Mouse (Mus musculus) kidney, embryonic 16.5 days (tissue): ENCODE data around the gene Tmod3. TPM values are rescaled to one million over a fixed set of nuclear protein-coding genes. Genes with fewer than 3 reads are reported as not detected.
"Not testable (repeated sequence)": the region's sequence is repeated elsewhere in the genome, so short reads cannot be mapped to it uniquely, and the experiment has no call there.

Source experiments
- ATAC-seq: fragments of 200-750 bp; cut with Nextera tagmentation; 2 replicates; pipeline ENCODE4 v1.8.0; 2017; ENCODE audit warnings: moderate TSS enrichment; ENCODE audit not compliant: low FRiP score, low TSS enrichment
- H3K27ac ChIP-seq: fragments of 300-500 bp; sonication (generic); 2 replicates; pipeline ENCODE4 v1.5.1; 2014; ENCODE audit warnings: low read length
- H3K27me3 ChIP-seq: fragments of 300-500 bp; sonication (generic); 2 replicates; pipeline ENCODE4 v1.6.1; 2014; ENCODE audit warnings: low read length, control low read depth, mixed read lengths; ENCODE audit not compliant: insufficient read depth
- H3K36me3 ChIP-seq: fragments of 300-500 bp; sonication (generic); 2 replicates; pipeline ENCODE4 v1.6.1; 2014; ENCODE audit warnings: low read length, control low read depth, mixed read lengths; ENCODE audit not compliant: insufficient read depth
- H3K4me1 ChIP-seq: fragments of 300-500 bp; sonication (generic); 2 replicates; pipeline ENCODE4 v1.6.1; 2014; ENCODE audit warnings: low read length, control low read depth, mixed read lengths; ENCODE audit not compliant: insufficient read depth
- H3K4me2 ChIP-seq: fragments of 300-500 bp; sonication (generic); replicated peaks from 2 replicates; pipeline ENCODE4 v1.6.1; 2014; ENCODE audit warnings: low read depth, low read length
- H3K4me3 ChIP-seq: fragments of 300-500 bp; sonication (generic); 2 replicates; pipeline ENCODE4 v1.5.1; 2014; ENCODE audit warnings: mild to moderate bottlenecking, low read length
- H3K9ac ChIP-seq: fragments of 300-500 bp; sonication (generic); replicated peaks from 2 replicates; pipeline ENCODE4 v1.6.1; 2014; ENCODE audit warnings: low read length
- H3K9me3 ChIP-seq: fragments of 300-500 bp; sonication (generic); 2 replicates; pipeline ENCODE4 v1.6.1; 2016; ENCODE audit warnings: low read length, control low read depth
- WGBS: fragments of 180-500 bp; shearing (Covaris S2); extraction: QIAGEN DNeasy Blood & Tissue Kit; methylation state at CpG from one replicate; pipeline ENCODE4 v1.1.7; 2014; 5-methylcytosine and 5-hydroxymethylcytosine counted together
- polyA plus RNA-seq: library from polyadenylated mRNA; unstranded; fragments of >200 nt; fragmentation: Nextera tagmentation; extraction: Ambion mirVana; gene quantifications from 2 replicates; pipeline ENCODE4 v1.2.1, GENCODE M21; 2015

Tmod3 gene
- polyA plus RNA-seq, 1 experiment from 2014 or later, result 167 TPM

GRCm38 (mm10) chr9:75534431-75534962 lies 25.0 kb downstream of the Tmod3 start:
- no peaks in the 10 kb centered on the region for H3K4me1 ChIP-seq
- no peak for ATAC-seq
- 92% methylated on average over 8 of the region's 8 CpGs for WGBS
- peaks cover 13% of the 10 kb centered on the region; the same call in 1 of the 2 replicates for H3K36me3 ChIP-seq
- H3K27me3 ChIP-seq, result no peaks in the 10 kb centered on the region
- no peak overlapping the region for H3K9ac ChIP-seq
- no peaks in the 10 kb centered on the region for H3K9me3 ChIP-seq
- H3K4me3 ChIP-seq, result no peak overlapping the region
- no peak overlapping the region for H3K27ac ChIP-seq
- H3K4me2 ChIP-seq, result no peak overlapping the region

- not testable (repeated sequence) for H3K4me1 ChIP-seq, H3K4me2 ChIP-seq, H3K9me3 ChIP-seq, ATAC-seq, H3K4me3 ChIP-seq, H3K27me3 ChIP-seq, H3K27ac ChIP-seq, H3K9ac ChIP-seq
- peaks cover 24% of the 10 kb centered on the region for H3K36me3 ChIP-seq
- WGBS, result 74% methylated on average over 8 of the region's 9 CpGs
Measured at GRCm38 (mm10) chr9:75532989-75533388, 26.5 kb downstream of the Tmod3 start.

GRCm38 (mm10) chr9:75532461-75532860 lies 27.0 kb downstream of the Tmod3 start:
- ATAC-seq, result no peak
- Histone ChIP-seq H3K4me1 (no peaks in the 10 kb centered on the region), H3K9ac (no peak overlapping the region), H3K4me3 (no peak overlapping the region), H3K27me3 (no peaks in the 10 kb centered on the region), H3K27ac (no peak overlapping the region), H3K4me2 (no peak overlapping the region), H3K9me3 (no peaks in the 10 kb centered on the region), H3K36me3 (peaks cover 24% of the 10 kb centered on the region)
- WGBS, result 75% methylated on average over 7 of the region's 7 CpGs

- H3K27ac ChIP-seq, result no peak overlapping the region
- H3K4me2 ChIP-seq, result no peak overlapping the region
- 75% methylated on average over 5 of the region's 5 CpGs for WGBS
- H3K9ac ChIP-seq, result no peak overlapping the region
- H3K4me1 ChIP-seq, result no peaks in the 10 kb centered on the region
- ATAC-seq, result no peak
- H3K4me3 ChIP-seq, result no peak overlapping the region
- no peaks in the 10 kb centered on the region for H3K9me3 ChIP-seq
- no peaks in the 10 kb centered on the region for H3K27me3 ChIP-seq
- peaks cover 18% of the 10 kb centered on the region for H3K36me3 ChIP-seq
Measured at GRCm38 (mm10) chr9:75529358-75529757, 30.1 kb downstream of the Tmod3 start.

GRCm38 (mm10) chr9:75528096-75528495 lies 31.4 kb downstream of the Tmod3 start:
- Histone ChIP-seq H3K4me3 (no peak overlapping the region), H3K36me3 (peaks cover 18% of the 10 kb centered on the region), H3K4me1 (no peaks in the 10 kb centered on the region), H3K9ac (no peak overlapping the region), H3K27ac (no peak overlapping the region), H3K27me3 (no peaks in the 10 kb centered on the region), H3K4me2 (no peak overlapping the region), H3K9me3 (no peaks in the 10 kb centered on the region)
- ATAC-seq, result no peak
- 96% methylated on average over 9 of the region's 9 CpGs for WGBS

GRCm38 (mm10) chr9:75527368-75528059 lies 31.9 kb downstream of the Tmod3 start:
- no peaks in the 10 kb centered on the region for H3K9me3 ChIP-seq
- 77% methylated on average over 13 of the region's 13 CpGs for WGBS
- peaks cover 18% of the 10 kb centered on the region for H3K36me3 ChIP-seq
- no peak overlapping the region for H3K27ac ChIP-seq
- 0 out of 2 replicates have a peak, but pooled peaks have one; percentile 27 for ATAC-seq
- H3K4me3 ChIP-seq, result no peak overlapping the region
- no peak overlapping the region for H3K4me2 ChIP-seq
- no peak overlapping the region for H3K9ac ChIP-seq
- no peaks in the 10 kb centered on the region for H3K4me1 ChIP-seq
- no peaks in the 10 kb centered on the region for H3K27me3 ChIP-seq

- Histone ChIP-seq H3K4me1 (no peaks in the 10 kb centered on the region), H3K27me3 (no peaks in the 10 kb centered on the region), H3K9ac (no peak overlapping the region), H3K36me3 (peaks cover 6% of the 10 kb centered on the region), H3K4me2 (no peak overlapping the region), H3K9me3 (no peaks in the 10 kb centered on the region), H3K27ac (no peak overlapping the region), H3K4me3 (no peak overlapping the region)
- WGBS, result 82% methylated on average over 6 of the region's 6 CpGs
- no peak for ATAC-seq
Measured at GRCm38 (mm10) chr9:75523646-75524045, 35.8 kb downstream of the Tmod3 start.

- Histone ChIP-seq H3K27me3 (no peaks in the 10 kb centered on the region), H3K4me2 (no peak overlapping the region), H3K4me1 (no peaks in the 10 kb centered on the region), H3K9ac (no peak overlapping the region), H3K36me3 (no peaks in the 10 kb centered on the region), H3K4me3 (no peak overlapping the region), H3K9me3 (no peaks in the 10 kb centered on the region), H3K27ac (no peak overlapping the region)
- 59% methylated on average over 2 of the region's 2 CpGs for WGBS
- ATAC-seq, result no peak
Measured at GRCm38 (mm10) chr9:75522217-75522616, 37.2 kb downstream of the Tmod3 start.

GRCm38 (mm10) chr9:75521788-75522187 lies 37.7 kb downstream of the Tmod3 start:
- H3K27me3 ChIP-seq, result no peaks in the 10 kb centered on the region
- no peak overlapping the region for H3K4me3 ChIP-seq
- H3K4me2 ChIP-seq, result no peak overlapping the region
- no peaks in the 10 kb centered on the region for H3K9me3 ChIP-seq
- peak; percentile 35; the same call in 1 of the 2 replicates for ATAC-seq
- H3K4me1 ChIP-seq, result no peaks in the 10 kb centered on the region
- H3K9ac ChIP-seq, result no peak overlapping the region
- WGBS, result 58% methylated on average over 4 of the region's 4 CpGs
- no peak overlapping the region for H3K27ac ChIP-seq
- no peaks in the 10 kb centered on the region for H3K36me3 ChIP-seq

- 91% methylated on average over 8 of the region's 8 CpGs for WGBS
- H3K9ac ChIP-seq, result no peak overlapping the region
- H3K36me3 ChIP-seq, result no peaks in the 10 kb centered on the region
- H3K4me1 ChIP-seq, result no peaks in the 10 kb centered on the region
- no peaks in the 10 kb centered on the region for H3K27me3 ChIP-seq
- H3K4me3 ChIP-seq, result no peak overlapping the region
- H3K9me3 ChIP-seq, result no peaks in the 10 kb centered on the region
- no peak for ATAC-seq
- no peak overlapping the region for H3K4me2 ChIP-seq
- no peak overlapping the region for H3K27ac ChIP-seq
Measured at GRCm38 (mm10) chr9:75520940-75521339, 38.5 kb downstream of the Tmod3 start.
